9 mouse cellular contexts compared by ENCODE assay signal in the genomic region with DNA sequence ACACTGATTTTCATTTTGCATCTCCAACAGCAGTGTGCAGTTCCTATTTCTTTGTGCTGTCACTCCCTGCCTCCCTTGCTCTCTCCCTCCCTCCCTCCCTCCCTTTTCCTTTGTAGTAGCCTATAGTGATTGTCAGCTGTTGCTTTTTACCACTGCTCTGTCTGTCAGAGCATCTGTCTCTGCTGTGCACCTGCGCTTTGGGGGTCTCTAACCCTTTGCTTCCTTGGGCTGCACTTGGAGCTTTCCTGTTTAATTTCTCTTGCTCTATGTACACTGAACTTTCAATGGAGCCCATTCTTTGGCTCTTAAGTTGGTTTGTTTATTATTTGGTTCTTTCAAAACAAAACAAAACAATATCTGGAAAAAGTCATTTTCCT.
DNase-seq lines count a peak whose midpoint lies in the region; ATAC-seq and TF ChIP-seq lines count a peak whose summit lies in the region.
"Had no signal": no experiment of that assay in that cellular context is flagged by ENCODE, and none has a peak within 500 bp of the region (broad histone marks: within the 10 kb centered on the region; RNA-seq: fewer than 3 reads in every experiment).

No protein-coding gene starts in this region.

- peak overlapping the region; percentile 18; the same call in 1 of the 2 replicates for H3K4me3 ChIP-seq in heart, embryonic 11.5 days (ENCODE audit: low read depth, low read length)
- H3K4me3 ChIP-seq in hindbrain, embryonic 15.5 days, result no peak overlapping the region
- H3K4me3 ChIP-seq in midbrain, embryonic 16.5 days (ENCODE audit: low read depth, low read length), result no peak overlapping the region

- peak overlapping the region; percentile 56; the same call in 1 of the 2 replicates for H3K9ac ChIP-seq in heart, embryonic 11.5 days (ENCODE audit: low read depth, low read length)
- H3K9ac ChIP-seq in hindbrain, embryonic 15.5 days, result no peak overlapping the region
- H3K9ac ChIP-seq in midbrain, embryonic 16.5 days (ENCODE audit: low read depth, low read length), result 0 out of 2 replicates have a peak overlapping the region, but pooled peaks have one; percentile 38

- DNase-seq in heart, postnatal 25 days (ENCODE audit: low spot score), result no peak
- DNase-seq in brain, embryonic 14.5 days (ENCODE audit: low read depth), result peak; percentile 46
- no peak for DNase-seq in urinary bladder, postnatal 36 days (ENCODE audit: low spot score in 2 of 2)
- DNase-seq in adrenal gland, adult 8-10 months, result no peak
- DNase-seq: adrenal gland, postnatal 25 days had no signal

- peaks cover 25% of the 10 kb centered on the region for H3K4me1 ChIP-seq in heart, embryonic 11.5 days (ENCODE audit: control insufficient read depth, insufficient read depth, low read length)
- H3K4me1 ChIP-seq in hindbrain, embryonic 15.5 days (replicated peaks), result peaks cover 41% of the 10 kb centered on the region
- H3K4me1 ChIP-seq in midbrain, embryonic 16.5 days (ENCODE audit: control insufficient read depth, insufficient read depth, low read length), result peaks cover 40% of the 10 kb centered on the region

- H3K4me2 ChIP-seq in heart, embryonic 11.5 days, result peak overlapping the region; percentile 80
- peak overlapping the region; percentile 77 for H3K4me2 ChIP-seq in hindbrain, embryonic 15.5 days
- H3K4me2 ChIP-seq in midbrain, embryonic 16.5 days (ENCODE audit: low read length), result peak overlapping the region; percentile 20; the same call in 1 of the 2 replicates

- no peaks in the 10 kb centered on the region for H3K27me3 ChIP-seq in heart, embryonic 11.5 days (ENCODE audit: control insufficient read depth, insufficient read depth, low read length)
- H3K27me3 ChIP-seq in hindbrain, embryonic 15.5 days, result no peaks in the 10 kb centered on the region
- H3K27me3 ChIP-seq in midbrain, embryonic 16.5 days (ENCODE audit: control insufficient read depth, insufficient read depth, low read depth, low read length), result no peaks in the 10 kb centered on the region

- no peak for TF ChIP-seq POLR2A in brain, embryonic 14.5 days (IDR thresholded peaks at IDR 0.05; ENCODE audit: borderline replicate concordance, extremely low read depth, insufficient read depth, insufficient read length, poor library complexity, severe bottlenecking)

- 41% methylated on average over 1 of the region's 1 CpGs for WGBS in heart, embryonic 11.5 days (ENCODE audit: insufficient replicate concordance)
- 14% methylated on average over 1 of the region's 1 CpGs for WGBS in hindbrain, embryonic 15.5 days
- WGBS in midbrain, embryonic 16.5 days, result 38% methylated on average over 1 of the region's 1 CpGs

- no peaks in the 10 kb centered on the region for H3K9me3 ChIP-seq in heart, embryonic 11.5 days (replicated peaks; ENCODE audit: control insufficient read depth, low read length)
- no peaks in the 10 kb centered on the region for H3K9me3 ChIP-seq in hindbrain, embryonic 15.5 days
- H3K9me3 ChIP-seq in midbrain, embryonic 16.5 days (replicated peaks; ENCODE audit: control insufficient read depth, low read length, poor library complexity, severe bottlenecking), result no peaks in the 10 kb centered on the region

- intact Hi-C loops in heart, postnatal 25 days (cut with DNase I), result loop anchor here (5.0 kb wide), 2 partner anchors 41 to 136 kb away; partner anchors contain the start of gene Nifk

- peak overlapping the region; percentile 68 for H3K27ac ChIP-seq in heart, embryonic 11.5 days (ENCODE audit: low read depth, low read length)
- no peak overlapping the region for H3K27ac ChIP-seq in hindbrain, embryonic 15.5 days (replicated peaks)
- peak overlapping the region; percentile 33; the same call in 1 of the 2 replicates for H3K27ac ChIP-seq in midbrain, embryonic 16.5 days (ENCODE audit: low read length)

- no peak for TF ChIP-seq CTCF in brain, embryonic 14.5 days (IDR thresholded peaks at IDR 0.05; ENCODE audit: borderline replicate concordance, extremely low read depth, insufficient read depth, insufficient read length)

- no peak for ATAC-seq in heart, embryonic 11.5 days (replicated peaks; ENCODE audit: insufficient number of reproducible peaks, low FRiP score, low TSS enrichment)
- no peak for ATAC-seq in hindbrain, embryonic 15.5 days (ENCODE audit: low FRiP score, low read depth)
- ATAC-seq in midbrain, embryonic 16.5 days, result no peak
- no peak for ATAC-seq in CD4-positive, CD25-positive, alpha-beta regulatory T cell, adult 4 months

- no peaks in the 10 kb centered on the region for H3K36me3 ChIP-seq in heart, embryonic 11.5 days (ENCODE audit: control insufficient read depth, insufficient read depth, low read length)
- H3K36me3 ChIP-seq in hindbrain, embryonic 15.5 days, result 0 out of 2 replicates have a peak, but pooled peaks cover 9% of the 10 kb centered on the region
- 0 out of 2 replicates have a peak, but pooled peaks cover 5% of the 10 kb centered on the region for H3K36me3 ChIP-seq in midbrain, embryonic 16.5 days (ENCODE audit: control insufficient read depth, insufficient read depth, low read length)

Comparison
In these comparisons a context has a peak if more than half of its experiments do, and no peak if none do; other contexts are left out.
1. H3K4me2 ChIP-seq: peak in every context shown above with its lines; median percentile 80 in heart, embryonic 11.5 days; 77 in hindbrain, embryonic 15.5 days; 20 in midbrain, embryonic 16.5 days.